Mouse (Mus musculus) adrenal gland, adult 8-10 months (tissue): Measurements from ENCODE around the gene Pxdc1. TPM values are rescaled to one million over a fixed set of nuclear protein-coding genes. Genes with fewer than 3 reads are reported as not detected.

Source experiments
- DNase-seq: peaks from one replicate; pipeline ENCODE4 v3.0.0; 2022
- total RNA-seq, 4 experiments: library from RNA; stranded (reverse); gene quantifications; 2 replicates each; pipeline ENCODE4 v1.2.4; 2022

Pxdc1 gene
- total RNA-seq, 4 experiments from 2014 or later = 3.9 to 6.9 (median 5.4) TPM

GRCm38 (mm10) chr13:34650953-34651352, 2.3 kb downstream of the Pxdc1 start:
- DNase-seq = no peak

GRCm38 (mm10) chr13:34650371-34650770, 2.9 kb downstream of the Pxdc1 start:
- DNase-seq = no peak

GRCm38 (mm10) chr13:34647751-34648150, 5.5 kb downstream of the Pxdc1 start:
- no peak for DNase-seq

DNA sequence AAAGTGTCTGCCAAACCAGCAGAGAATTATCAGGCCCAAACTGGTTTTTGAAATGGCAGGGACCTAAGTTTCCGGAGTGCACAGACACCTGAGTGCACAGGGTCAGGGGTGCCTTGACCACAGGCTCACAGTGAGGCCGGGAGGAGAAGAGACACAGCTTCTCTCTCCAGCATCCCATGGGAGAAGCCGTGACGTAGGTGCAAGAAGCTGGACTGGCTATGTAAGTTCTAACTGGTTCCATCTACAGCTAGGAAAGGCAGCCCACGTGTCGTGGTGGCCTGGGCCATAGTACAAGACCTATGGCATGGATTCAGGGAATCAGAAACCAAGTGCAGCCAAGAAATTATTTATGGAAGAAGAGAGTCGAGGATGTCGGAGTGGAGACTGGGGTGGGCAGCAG, 6.1 kb downstream of the Pxdc1 start:
- no peak for DNase-seq

- DNase-seq = no peak
These were observed 7.0 kb downstream of the Pxdc1 start for GRCm38 (mm10) chr13:34646240-34646750.

- DNase-seq = no peak
These were observed 7.8 kb downstream of the Pxdc1 start for GRCm38 (mm10) chr13:34645519-34645918.

GRCm38 (mm10) chr13:34644401-34644800, 8.9 kb downstream of the Pxdc1 start:
- no peak for DNase-seq

DNA sequence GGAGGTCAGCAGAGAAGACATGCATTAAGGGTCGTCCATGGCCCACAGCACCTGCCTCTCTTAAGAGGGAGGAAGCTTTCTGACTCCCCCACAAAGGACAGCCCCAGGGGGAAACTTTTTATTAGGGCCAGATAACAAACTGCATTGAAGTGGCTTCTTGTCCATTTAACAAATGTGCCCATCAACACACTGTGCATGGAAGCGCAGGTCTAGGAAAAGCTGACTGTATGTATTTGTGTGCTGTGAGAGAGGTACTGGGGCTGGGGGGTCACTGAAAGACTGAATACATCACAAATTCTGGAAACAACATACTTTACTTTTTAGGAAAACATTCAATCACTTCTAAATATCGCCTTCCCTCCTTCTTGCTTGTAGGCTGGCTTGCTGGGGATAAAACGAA, 9.4 kb downstream of the Pxdc1 start:
- no peak for DNase-seq

GRCm38 (mm10) chr13:34642941-34643875, 10.1 kb downstream of the Pxdc1 start:
- DNase-seq = no peak

DNA sequence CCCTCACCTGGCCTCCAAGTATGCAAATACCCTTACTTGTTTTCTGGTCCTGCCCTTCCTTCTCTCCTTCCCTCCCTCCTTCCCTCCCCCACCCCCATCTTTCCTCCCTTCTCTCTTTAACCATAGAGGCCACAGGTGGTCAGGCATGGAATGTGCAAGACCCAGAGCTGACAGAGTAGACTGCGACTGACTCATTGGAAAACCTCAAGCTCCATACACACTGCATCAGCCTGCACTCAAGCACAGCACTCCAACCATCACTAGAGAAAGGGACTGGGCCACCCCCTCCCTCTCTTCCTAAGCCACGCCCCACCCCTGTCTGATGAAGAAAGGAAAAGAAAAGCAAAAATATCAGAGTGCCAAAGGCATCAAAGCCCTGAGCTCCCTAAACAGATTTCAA, 12.2 kb downstream of the Pxdc1 start:
- DNase-seq = no peak

DNA sequence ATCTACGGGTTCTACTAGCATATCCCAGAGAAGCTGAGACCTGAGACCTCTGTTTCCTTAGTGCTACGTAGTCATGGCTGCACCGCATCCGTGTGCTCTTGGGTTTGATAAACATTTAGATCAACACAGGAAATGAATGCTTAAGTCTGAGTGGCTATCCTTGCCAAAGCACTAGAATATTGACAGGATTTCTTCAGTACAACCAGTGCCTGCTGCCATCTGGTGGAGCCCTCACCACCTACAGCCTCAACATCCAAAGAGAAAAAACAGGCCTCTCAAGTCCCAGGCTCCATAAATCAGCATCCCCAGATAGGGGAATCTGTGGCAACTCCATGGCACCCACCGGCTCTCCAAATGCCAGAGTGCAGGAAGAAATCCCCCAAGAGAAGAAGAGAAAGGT, 17.3 kb downstream of the Pxdc1 start:
- DNase-seq = peak; percentile 38

- no peak for DNase-seq
These were observed 23.0 kb downstream of the Pxdc1 start for GRCm38 (mm10) chr13:34630319-34630718.

GRCm38 (mm10) chr13:34629741-34630140, 23.5 kb downstream of the Pxdc1 start:
- no peak for DNase-seq

- no peak for DNase-seq
These were observed 25.8 kb downstream of the Pxdc1 start for GRCm38 (mm10) chr13:34627446-34627845.

DNA sequence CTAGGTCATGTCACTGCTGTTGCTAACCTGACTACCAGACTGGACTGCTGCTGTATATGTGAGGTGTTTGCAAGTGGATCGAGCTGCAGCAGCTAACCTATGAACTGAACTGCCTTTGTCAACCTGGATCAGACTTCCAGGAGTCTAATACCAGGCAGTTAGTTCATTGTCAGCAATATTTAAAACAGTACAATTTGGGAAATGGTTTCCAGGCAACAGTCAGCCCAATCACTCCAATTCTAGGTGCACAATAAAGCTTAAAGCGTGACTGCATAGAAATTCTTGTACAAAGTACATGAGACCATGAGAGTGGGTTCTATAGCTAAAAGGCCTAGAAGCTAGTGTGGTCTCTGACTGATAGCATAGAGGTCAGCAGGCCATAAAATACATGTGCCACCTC, 28.9 kb downstream of the Pxdc1 start:
- no peak for DNase-seq

DNA sequence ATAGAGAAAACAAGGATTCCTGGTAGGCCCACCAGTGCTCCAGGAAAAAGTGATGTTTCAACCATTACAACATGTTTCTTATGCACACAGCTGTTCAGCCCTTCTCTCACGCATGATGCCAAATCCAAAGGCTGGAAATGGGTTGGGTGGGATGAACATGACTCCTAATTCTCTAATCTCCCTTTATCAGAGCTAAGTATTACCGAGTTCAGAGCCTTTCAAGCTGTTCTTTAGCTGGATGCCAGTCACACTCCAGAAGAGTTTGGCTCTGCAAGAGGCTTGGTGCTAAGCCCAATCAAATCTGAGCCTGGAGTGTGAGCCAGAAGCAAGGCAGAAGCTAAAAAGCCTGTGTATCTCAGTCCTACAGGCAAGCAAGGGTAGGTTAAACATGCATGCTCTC, 40.9 kb downstream of the Pxdc1 start:
- DNase-seq = no peak

DNA sequence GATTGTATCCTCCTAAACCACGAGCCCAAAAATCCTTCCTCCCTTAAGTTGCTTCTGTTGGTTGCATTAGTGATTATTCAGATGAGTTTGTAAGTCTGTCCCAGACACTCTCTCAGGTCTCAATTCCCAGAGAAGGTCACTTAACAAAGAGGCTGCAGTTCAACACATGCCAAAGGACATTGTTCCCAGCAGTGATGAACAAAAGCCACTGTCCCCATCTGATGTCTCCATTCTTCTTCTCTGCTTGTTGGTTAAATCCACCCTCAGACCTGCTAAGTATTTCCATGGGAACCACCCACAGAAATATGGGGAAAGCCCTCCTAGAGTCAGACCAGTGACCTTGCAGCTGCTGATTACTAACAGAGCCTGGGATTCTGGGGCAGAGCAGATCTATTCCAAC, 43.6 kb downstream of the Pxdc1 start:
- no peak for DNase-seq

DNA sequence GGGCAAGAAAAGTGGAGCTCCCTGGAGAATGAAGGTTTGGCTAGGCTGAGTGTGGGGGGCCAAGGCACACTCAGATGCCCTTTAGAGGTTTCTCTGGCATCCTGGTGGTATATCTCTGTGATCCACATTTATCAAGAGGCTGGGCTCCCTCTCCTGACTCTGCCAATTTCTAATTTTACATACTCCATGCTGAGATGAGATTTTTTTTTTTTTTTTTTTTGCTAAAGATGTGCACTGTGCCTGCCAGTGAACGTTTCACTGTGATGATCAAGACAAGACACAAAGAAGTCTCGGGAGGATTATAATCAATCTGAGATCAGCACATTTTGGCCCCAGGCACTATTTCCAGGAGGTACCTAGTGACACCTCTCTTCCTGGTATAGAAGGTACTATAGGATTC, 46.2 kb downstream of the Pxdc1 start:
- DNase-seq = no peak

GRCm38 (mm10) chr13:34605884-34606283, 47.4 kb downstream of the Pxdc1 start:
- no peak for DNase-seq

GRCm38 (mm10) chr13:34605206-34605605, 48.1 kb downstream of the Pxdc1 start:
- no peak for DNase-seq

GRCm38 (mm10) chr13:34604406-34604805, 48.9 kb downstream of the Pxdc1 start:
- DNase-seq = no peak

GRCm38 (mm10) chr13:34602757-34603156, 50.5 kb downstream of the Pxdc1 start:
- no peak for DNase-seq

DNA sequence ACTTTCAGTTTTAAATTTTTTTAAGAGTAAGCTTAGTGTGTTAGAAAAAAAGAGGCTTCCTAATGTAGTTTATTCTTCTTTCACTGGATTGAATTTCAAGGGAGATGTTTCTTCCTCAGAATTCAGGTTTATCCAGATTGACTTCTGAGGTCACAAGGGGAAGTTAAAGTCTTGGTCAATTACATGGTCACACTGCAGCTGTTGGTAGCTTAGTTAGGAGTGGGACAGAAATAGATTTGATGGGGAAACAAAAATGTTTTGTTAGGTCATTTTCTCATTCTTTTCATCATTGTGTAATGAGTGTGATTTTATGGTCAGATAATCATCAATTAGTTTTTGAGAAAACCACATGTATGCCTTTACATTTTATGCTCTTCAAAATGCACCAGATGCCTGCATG, 56.5 kb downstream of the Pxdc1 start:
- no peak for DNase-seq
